Mouse (Mus musculus) liver, adult 2 months (tissue): ENCODE data around the gene Nol3. TPM values are rescaled to one million over a fixed set of nuclear protein-coding genes. Genes with fewer than 3 reads are reported as not detected.
A peak's percentile ranks its signal among the peaks of the same experiment; 100 is the strongest.

Source experiments
- DNase-seq: peaks from one replicate; pipeline ENCODE4 v3.0.0-alpha.2; 2011; ENCODE audit warnings: low read depth, low spot score; ENCODE audit errors: extremely low read depth
- H3K27ac ChIP-seq: fragments of 200-500 bp; replicated peaks from 2 replicates; pipeline ENCODE4 v1.5.1; 2012; ENCODE audit warnings: low read depth, mild to moderate bottlenecking, control low read depth, inconsistent platforms, low read length; ENCODE audit not compliant: insufficient read depth
- H3K27me3 ChIP-seq: fragments of 200-500 bp; 2 replicates; pipeline ENCODE4 v1.6.1; 2012; ENCODE audit warnings: mild to moderate bottlenecking, moderate library complexity, low read length, inconsistent platforms; ENCODE audit not compliant: control insufficient read depth, insufficient read depth
- H3K36me3 ChIP-seq: fragments of 200-500 bp; 2 replicates; pipeline ENCODE4 v1.6.1; 2012; ENCODE audit warnings: low read length, inconsistent platforms; ENCODE audit not compliant: control insufficient read depth, insufficient read depth
- H3K4me1 ChIP-seq: fragments of 200-500 bp; 2 replicates; pipeline ENCODE4 v1.6.1; 2011; ENCODE audit warnings: low read length; ENCODE audit not compliant: control insufficient read depth, insufficient read depth
- H3K4me3 ChIP-seq: fragments of 200-500 bp; 2 replicates; pipeline ENCODE4 v1.5.1; 2011; ENCODE audit warnings: low read depth, mild to moderate bottlenecking, control low read depth, low read length, moderate library complexity; ENCODE audit not compliant: insufficient read depth
- H3K79me2 ChIP-seq: fragments of 200-500 bp; 2 replicates; pipeline ENCODE4 v1.6.1; 2012; ENCODE audit warnings: inconsistent platforms, mild to moderate bottlenecking, low read length, moderate library complexity; ENCODE audit not compliant: control insufficient read depth, insufficient read depth
- H3K9ac ChIP-seq: fragments of 200-500 bp; 2 replicates; pipeline ENCODE4 v1.6.1; 2012; ENCODE audit warnings: low read depth, mild to moderate bottlenecking, control low read depth, inconsistent platforms, low read length
- CTCF ChIP-seq: fragments of 200-500 bp; IDR thresholded peaks from 2 replicates; pipeline ENCODE4 v1.5.1; 2011; ENCODE audit warnings: low read depth, low read length, control low read depth
- POLR2A ChIP-seq: fragments of 200-500 bp; IDR thresholded peaks from 2 replicates; pipeline ENCODE4 v1.6.1; 2011; ENCODE audit warnings: low read length, control low read depth; ENCODE audit not compliant: insufficient read depth; ENCODE audit errors: extremely low read depth
- WGBS: fragments of 180-500 bp; shearing (Covaris S2); methylation state at CpG from one replicate; pipeline ENCODE4 v1.1.7; 2018; 5-methylcytosine and 5-hydroxymethylcytosine counted together
- polyA plus RNA-seq: library from polyadenylated mRNA; depleted of rRNA; stranded (reverse); fragments of >200 nt; gene quantifications from 2 replicates; pipeline ENCODE4 v1.2.3, GENCODE M21; 2012
- total RNA-seq: library from RNA; depleted of rRNA; stranded (reverse); fragments of >200 nt; gene quantifications from 2 replicates; pipeline ENCODE4 v1.2.3, GENCODE M21; 2014

The Nol3 gene
- total and polyA plus RNA-seq, 2 experiments = 0.37 to 0.43 TPM

- H3K27ac ChIP-seq = peak overlapping the region; percentile 66
- no peak for TF ChIP-seq CTCF
- no peak for TF ChIP-seq POLR2A
- no peaks in the 10 kb centered on the region for H3K27me3 ChIP-seq
- peak overlapping the region; percentile 42 for H3K4me3 ChIP-seq
- 72% methylated on average over 11 of the region's 11 CpGs for WGBS
- no peak for DNase-seq
- H3K4me1 ChIP-seq = peaks cover 12% of the 10 kb centered on the region
- peaks cover 2% of the 10 kb centered on the region; the same call in 1 of the 2 replicates for H3K36me3 ChIP-seq
- H3K9ac ChIP-seq = peak overlapping the region; percentile 69
- peaks cover 11% of the 10 kb centered on the region for H3K79me2 ChIP-seq
These were observed 19.3 kb downstream of the Nol3 start for GRCm38 (mm10) chr8:105295256-105295655.

- Histone ChIP-seq H3K27me3 (no peaks in the 10 kb centered on the region), H3K4me1 (peaks cover 10% of the 10 kb centered on the region), H3K79me2 (peaks cover 11% of the 10 kb centered on the region), H3K4me3 (peak within 1 kb of the TSS; percentile 42), H3K27ac (peak within 1 kb of the TSS; percentile 66), H3K9ac (peak within 1 kb of the TSS; percentile 69), H3K36me3 (peaks cover 5% of the 10 kb centered on the region; the same call in 1 of the 2 replicates)
- DNase-seq = no peak
- WGBS = 69% methylated on average over 11 of the region's 11 CpGs
- 0 out of 2 replicates have a peak, but pooled peaks have one; percentile 11 for TF ChIP-seq POLR2A
- TF ChIP-seq CTCF = no peak
These were observed 20.1 kb downstream of the Nol3 start, which contains the start of gene Exoc3l for GRCm38 (mm10) chr8:105295895-105296573. Gene Exoc3l (minus strand): TSS chr8:105296101.

- WGBS = under 1% methylated on average over 58 of the region's 58 CpGs
- peaks cover 11% of the 10 kb centered on the region for H3K79me2 ChIP-seq
- 0 out of 2 replicates have a peak, but pooled peaks have one; percentile 52 for TF ChIP-seq POLR2A
- no peak for TF ChIP-seq CTCF
- H3K36me3 ChIP-seq = peaks cover 10% of the 10 kb centered on the region
- peak within 1 kb of the TSS; percentile 44 for H3K27ac ChIP-seq
- H3K4me3 ChIP-seq = peak within 1 kb of the TSS; percentile 95
- peaks cover 10% of the 10 kb centered on the region for H3K4me1 ChIP-seq
- H3K9ac ChIP-seq = peak within 1 kb of the TSS; percentile 91
- peak; percentile 84 for DNase-seq
- no peaks in the 10 kb centered on the region for H3K27me3 ChIP-seq
These were observed 21.7 kb downstream of the Nol3 start, which contains the start of gene E2f4 for GRCm38 (mm10) chr8:105297511-105298192. Gene E2f4 (plus strand): TSS chr8:105297663.

- peak overlapping the region; percentile 91 for H3K9ac ChIP-seq
- WGBS = 40% methylated on average over 18 of the region's 18 CpGs
- DNase-seq = no peak
- no peak overlapping the region for H3K27ac ChIP-seq
- H3K4me1 ChIP-seq = peaks cover 10% of the 10 kb centered on the region
- no peaks in the 10 kb centered on the region for H3K27me3 ChIP-seq
- H3K79me2 ChIP-seq = peaks cover 11% of the 10 kb centered on the region
- TF ChIP-seq CTCF (no peak), POLR2A (no peak)
- H3K36me3 ChIP-seq = peaks cover 14% of the 10 kb centered on the region
- peak overlapping the region; percentile 95 for H3K4me3 ChIP-seq
These were observed 22.7 kb downstream of the Nol3 start for GRCm38 (mm10) chr8:105298351-105299252.

GRCm38 (mm10) chr8:105299962-105300361, 24.0 kb downstream of the Nol3 start:
- TF ChIP-seq CTCF (no peak), POLR2A (no peak)
- H3K79me2 ChIP-seq = peaks cover 11% of the 10 kb centered on the region
- H3K27ac ChIP-seq = no peak overlapping the region
- no peak for DNase-seq
- no peak overlapping the region for H3K9ac ChIP-seq
- peaks cover 10% of the 10 kb centered on the region for H3K4me1 ChIP-seq
- H3K27me3 ChIP-seq = no peaks in the 10 kb centered on the region
- H3K36me3 ChIP-seq = peaks cover 19% of the 10 kb centered on the region
- 93% methylated on average over 8 of the region's 8 CpGs for WGBS
- H3K4me3 ChIP-seq = no peak overlapping the region
